Mouse (Mus musculus): Measurements from ENCODE around the gene Zc3h12d.

- no peak for TF ChIP-seq CTCF (IDR thresholded peaks at IDR 0.05; ENCODE audit: control insufficient read depth, insufficient read depth, insufficient read length)
- no peak for TF ChIP-seq MAX (IDR thresholded peaks at IDR 0.05)
- TF ChIP-seq CEBPB (IDR thresholded peaks at IDR 0.05; ENCODE audit: low read depth): no peak
- TF ChIP-seq MYOD1 (IDR thresholded peaks at IDR 0.05; ENCODE audit: control insufficient read depth, insufficient read length, low read depth): no peak
- TF ChIP-seq USF1 (IDR thresholded peaks at IDR 0.05; ENCODE audit: low read depth): no peak
These were observed 11.9 kb downstream of the Zc3h12d start for GRCm38 (mm10) chr10:7844161-7844560.

Measured in C2C12 (cell line).